30 mouse cellular contexts compared by ENCODE assay signal in genomic region chr9:110320769-110321168, GRCm38 (mm10). TPM values are rescaled to one million over a fixed set of nuclear protein-coding genes. Genes with fewer than 3 reads are reported as not detected.
A peak's percentile ranks its signal among the peaks of the same experiment; 100 is the strongest.
DNase-seq lines count a peak whose midpoint lies in the region; ATAC-seq and TF ChIP-seq lines count a peak whose summit lies in the region.
"Had no signal": no experiment of that assay in that cellular context is flagged by ENCODE, and none has a peak within 500 bp of the region (broad histone marks: within the 10 kb centered on the region; RNA-seq: fewer than 3 reads in every experiment).

No protein-coding gene starts in this region.

- H3K36me3 ChIP-seq in kidney, postnatal 0 days (ENCODE audit: insufficient read depth, low read length), result peaks cover 8% of the 10 kb centered on the region; the same call in 1 of the 2 replicates
- peaks cover 69% of the 10 kb centered on the region for H3K36me3 ChIP-seq in hindbrain, embryonic 13.5 days
- H3K36me3 ChIP-seq in limb, embryonic 10.5 days, result peaks cover 62% of the 10 kb centered on the region

- H3K4me1 ChIP-seq in kidney, postnatal 0 days (replicated peaks; ENCODE audit: insufficient read depth, low read length), result no peaks in the 10 kb centered on the region
- H3K4me1 ChIP-seq in hindbrain, embryonic 13.5 days (replicated peaks), result no peaks in the 10 kb centered on the region
- H3K4me1 ChIP-seq in limb, embryonic 10.5 days, result no peaks in the 10 kb centered on the region
- H3K4me1 ChIP-seq: embryonic facial prominence, embryonic 13.5 days; heart, embryonic 13.5 days; hindbrain, embryonic 10.5 days; intestine, embryonic 15.5 days; limb, embryonic 15.5 days; liver, embryonic 13.5 days; midbrain, embryonic 13.5 days; stomach, embryonic 15.5 days had no signal

- TF ChIP-seq CTCF in kidney, postnatal 0 days (IDR thresholded peaks at IDR 0.05; ENCODE audit: low read depth), result no peak

- DNase-seq in kidney, adult 11 months, result peak; percentile 72
- peak; percentile 49 to 73 for DNase-seq in kidney, adult 8-10 months
- peak; percentile 19 for DNase-seq in kidney, postnatal 0 days (ENCODE audit: low spot score)
- DNase-seq in kidney, postnatal 4 days, result peak; percentile 18 to 36
- DNase-seq in gastrocnemius, postnatal 36 days, result no peak
- DNase-seq in limb, embryonic 10.5 days (ENCODE audit: low spot score), result no peak
- DNase-seq: adrenal gland, adult 2 months; adrenal gland, postnatal 36 days; B cell, adult 2 months; cerebellum, adult 8-10 months; gastrocnemius, adult 2 months; heart, postnatal 10 days; left cerebral cortex, postnatal 4 days; liver, embryonic 13.5 days; lung, adult 18-20 months; lung, postnatal 4 days had no signal

- no peaks in the 10 kb centered on the region for H3K27me3 ChIP-seq in kidney, postnatal 0 days (ENCODE audit: insufficient read depth, low read length)
- H3K27me3 ChIP-seq in hindbrain, embryonic 13.5 days, result no peaks in the 10 kb centered on the region
- no peaks in the 10 kb centered on the region for H3K27me3 ChIP-seq in limb, embryonic 10.5 days (ENCODE audit: low read depth, poor library complexity, severe bottlenecking)
- H3K27me3 ChIP-seq: embryonic facial prominence, embryonic 13.5 days; heart, embryonic 13.5 days; intestine, embryonic 15.5 days; limb, embryonic 15.5 days; liver, embryonic 13.5 days; megakaryocyte, embryonic 14.5 days; midbrain, embryonic 13.5 days; stomach, embryonic 15.5 days had no signal

- peak; percentile 80 for ATAC-seq in kidney, postnatal 0 days (replicated peaks; ENCODE audit: low FRiP score, low read depth)
- ATAC-seq in hindbrain, embryonic 13.5 days (ENCODE audit: low FRiP score), result no peak
- ATAC-seq: activated CD4-positive, CD25-positive, alpha-beta regulatory T cell, adult 4 months; forebrain, embryonic 16.5 days; hindbrain, postnatal 0 days; intestine, embryonic 15.5 days; lung, postnatal 0 days; midbrain, embryonic 13.5 days had no signal

- H3K27ac ChIP-seq in kidney, postnatal 0 days, result no peak overlapping the region
- no peak overlapping the region for H3K27ac ChIP-seq in hindbrain, embryonic 13.5 days
- no peak overlapping the region for H3K27ac ChIP-seq in limb, embryonic 10.5 days
- H3K27ac ChIP-seq: embryonic facial prominence, embryonic 13.5 days; gastrocnemius, adult 2 months; heart, embryonic 13.5 days; hindbrain, embryonic 10.5 days; hindbrain, postnatal 0 days; intestine, embryonic 15.5 days; limb, embryonic 15.5 days; liver, embryonic 13.5 days; midbrain, embryonic 13.5 days; stomach, embryonic 15.5 days had no signal

- intact Hi-C loops in gastrocnemius, postnatal 36 days (cut with DNase I), result no loop called here

- H3K4me3 ChIP-seq in kidney, postnatal 0 days (replicated peaks; ENCODE audit: low read depth, low read length), result no peak overlapping the region
- no peak overlapping the region for H3K4me3 ChIP-seq in hindbrain, embryonic 13.5 days
- no peak overlapping the region for H3K4me3 ChIP-seq in limb, embryonic 10.5 days
- H3K4me3 ChIP-seq: embryonic facial prominence, embryonic 13.5 days; erythroblast, embryonic 14.5 days; gastrocnemius, adult 2 months; heart, embryonic 13.5 days; hindbrain, embryonic 10.5 days; intestine, embryonic 15.5 days; limb, embryonic 15.5 days; liver, embryonic 13.5 days; megakaryocyte, embryonic 14.5 days; midbrain, embryonic 13.5 days; stomach, embryonic 15.5 days had no signal

- no peak overlapping the region for H3K4me2 ChIP-seq in kidney, postnatal 0 days (ENCODE audit: low read length)
- no peak overlapping the region for H3K4me2 ChIP-seq in hindbrain, embryonic 13.5 days
- H3K4me2 ChIP-seq: embryonic facial prominence, embryonic 13.5 days; heart, embryonic 13.5 days; intestine, embryonic 15.5 days; limb, embryonic 15.5 days; liver, embryonic 13.5 days; midbrain, embryonic 13.5 days; stomach, embryonic 15.5 days had no signal

- no peaks in the 10 kb centered on the region for H3K9me3 ChIP-seq in kidney, postnatal 0 days (replicated peaks; ENCODE audit: low read length)
- no peaks in the 10 kb centered on the region for H3K9me3 ChIP-seq in hindbrain, embryonic 13.5 days
- no peaks in the 10 kb centered on the region for H3K9me3 ChIP-seq in limb, embryonic 10.5 days (replicated peaks)
- H3K9me3 ChIP-seq: embryonic facial prominence, embryonic 13.5 days; heart, embryonic 13.5 days; hindbrain, embryonic 10.5 days; intestine, embryonic 15.5 days; limb, embryonic 15.5 days; liver, embryonic 13.5 days; megakaryocyte, embryonic 14.5 days; midbrain, embryonic 13.5 days; stomach, embryonic 15.5 days had no signal

- WGBS in kidney, postnatal 0 days, result 75% methylated on average over 10 of the region's 10 CpGs
- 76% methylated on average over 10 of the region's 10 CpGs for WGBS in hindbrain, embryonic 13.5 days
- WGBS in limb, embryonic 10.5 days, result 95% methylated on average over 10 of the region's 10 CpGs

- H3K9ac ChIP-seq in kidney, postnatal 0 days (ENCODE audit: low read depth, low read length), result no peak overlapping the region
- no peak overlapping the region for H3K9ac ChIP-seq in hindbrain, embryonic 13.5 days
- H3K9ac ChIP-seq: embryonic facial prominence, embryonic 13.5 days; heart, embryonic 13.5 days; intestine, embryonic 15.5 days; limb, embryonic 15.5 days; liver, embryonic 13.5 days; midbrain, embryonic 13.5 days; stomach, embryonic 15.5 days had no signal

RNA-seq across cellular contexts. Expression of gene Scap, which starts 12.3 kb away (rescaled TPM):
- 32.1 and 33.4 TPM in 2 replicates for polyA plus RNA-seq in kidney, postnatal 0 days (2015; fragmentation: Nextera tagmentation; extraction: Ambion mirVana)
- total RNA-seq in gastrocnemius, postnatal 36 days (2021), result 10 to 100 TPM; 15.2 to 15.8 TPM
- 45.3 and 46.2 TPM in 2 replicates for polyA plus RNA-seq in hindbrain, embryonic 13.5 days (2015; fragmentation: Nextera tagmentation; extraction: Ambion mirVana)
- 37.9 and 41.7 TPM in 2 replicates for polyA plus RNA-seq in limb, embryonic 10.5 days (2016; fragmentation: Nextera tagmentation; extraction: Ambion mirVana)

RNA-seq across cellular contexts. Expression of gene Elp6, which starts 15.8 kb away (rescaled TPM):
- 15.7 and 17.8 TPM in 2 replicates for polyA plus RNA-seq in kidney, postnatal 0 days (2015; fragmentation: Nextera tagmentation; extraction: Ambion mirVana)
- total RNA-seq in gastrocnemius, postnatal 36 days (2021), result 1 to 10 TPM; 2.8 to 3.1 TPM
- polyA plus RNA-seq in hindbrain, embryonic 13.5 days (2015; fragmentation: Nextera tagmentation; extraction: Ambion mirVana), result 44.6 and 48.7 TPM in 2 replicates
- 46.6 and 46.7 TPM in 2 replicates for polyA plus RNA-seq in limb, embryonic 10.5 days (2016; fragmentation: Nextera tagmentation; extraction: Ambion mirVana)

Comparison
In these comparisons a context has a peak if more than half of its experiments do, and no peak if none do; other contexts are left out.
1. DNase-seq: peak in kidney, adult 11 months (single experiment), kidney, adult 8-10 months (2 of 2), kidney, postnatal 0 days (single experiment) and kidney, postnatal 4 days (2 of 2); none in gastrocnemius, postnatal 36 days (0 of 2) and limb, embryonic 10.5 days (single experiment).